Mouse (Mus musculus) adrenal gland, postnatal 25 days (tissue): ENCODE results near the gene Ppp1r21. TPM values are rescaled to one million over a fixed set of nuclear protein-coding genes. Genes with fewer than 3 reads are reported as not detected.
A peak's percentile ranks its signal among the peaks of the same experiment; 100 is the strongest.

Source experiments
- DNase-seq: peaks from one replicate; pipeline ENCODE4 v3.0.0; 2021; ENCODE audit warnings: mixed read lengths
- total RNA-seq: library from RNA; stranded (reverse); gene quantifications from 2 replicates; pipeline ENCODE4 v1.2.3, GENCODE M21; 2021

Gene Ppp1r21
- total RNA-seq, 1 experiment from 2014 or later, result 46.4 TPM

GRCm38 (mm10) chr17:88574811-88575210 lies 44.9 kb downstream of the Ppp1r21 start:
- DNase-seq, result no peak

- no peak for DNase-seq
Observed at GRCm38 (mm10) chr17:88578522-88579242, 48.8 kb downstream of the Ppp1r21 start.

GRCm38 (mm10) chr17:88580556-88580955 lies 50.6 kb downstream of the Ppp1r21 start:
- no peak for DNase-seq

- DNase-seq, result no peak
Observed at GRCm38 (mm10) chr17:88581511-88582021, 51.6 kb downstream of the Ppp1r21 start.

GRCm38 (mm10) chr17:88582999-88583398 lies 53.1 kb downstream of the Ppp1r21 start:
- no peak for DNase-seq

- DNase-seq, result no peak
Observed at GRCm38 (mm10) chr17:88583411-88583810, 53.5 kb downstream of the Ppp1r21 start.

GRCm38 (mm10) chr17:88587371-88587770 lies 57.5 kb downstream of the Ppp1r21 start:
- no peak for DNase-seq

- no peak for DNase-seq
Observed at GRCm38 (mm10) chr17:88588228-88588627, 58.3 kb downstream of the Ppp1r21 start.

- DNase-seq, result no peak
Observed at GRCm38 (mm10) chr17:88590251-88590650, 60.3 kb downstream of the Ppp1r21 start.

- no peak for DNase-seq
Observed at GRCm38 (mm10) chr17:88595071-88595470, 65.2 kb downstream of the Ppp1r21 start.

GRCm38 (mm10) chr17:88596068-88596467 lies 66.2 kb downstream of the Ppp1r21 start:
- no peak for DNase-seq

- DNase-seq, result no peak
Observed at GRCm38 (mm10) chr17:88596544-88597221, 66.8 kb downstream of the Ppp1r21 start.

GRCm38 (mm10) chr17:88597222-88598055 lies 67.5 kb downstream of the Ppp1r21 start, which contains the start of gene Ston1:
Gene Ston1 (plus strand): TSS chr17:88597684.
- peak; percentile 75 for DNase-seq

GRCm38 (mm10) chr17:88598056-88598420 lies 68.1 kb downstream of the Ppp1r21 start:
- no peak for DNase-seq

GRCm38 (mm10) chr17:88598570-88599368 lies 68.9 kb downstream of the Ppp1r21 start:
- no peak for DNase-seq

- DNase-seq, result no peak
Observed at GRCm38 (mm10) chr17:88600492-88601026, 70.6 kb downstream of the Ppp1r21 start.

GRCm38 (mm10) chr17:88603943-88604342 lies 74.0 kb downstream of the Ppp1r21 start:
- DNase-seq, result no peak

- no peak for DNase-seq
Observed at GRCm38 (mm10) chr17:88606056-88606455, 76.1 kb downstream of the Ppp1r21 start.

GRCm38 (mm10) chr17:88609361-88609760 lies 79.4 kb downstream of the Ppp1r21 start:
- no peak for DNase-seq

GRCm38 (mm10) chr17:88611057-88611456 lies 81.1 kb downstream of the Ppp1r21 start:
- no peak for DNase-seq

GRCm38 (mm10) chr17:88613172-88613571 lies 83.3 kb downstream of the Ppp1r21 start:
- DNase-seq, result no peak
